Mouse (Mus musculus): ENCODE data around the gene Ip6k3.

DNA sequence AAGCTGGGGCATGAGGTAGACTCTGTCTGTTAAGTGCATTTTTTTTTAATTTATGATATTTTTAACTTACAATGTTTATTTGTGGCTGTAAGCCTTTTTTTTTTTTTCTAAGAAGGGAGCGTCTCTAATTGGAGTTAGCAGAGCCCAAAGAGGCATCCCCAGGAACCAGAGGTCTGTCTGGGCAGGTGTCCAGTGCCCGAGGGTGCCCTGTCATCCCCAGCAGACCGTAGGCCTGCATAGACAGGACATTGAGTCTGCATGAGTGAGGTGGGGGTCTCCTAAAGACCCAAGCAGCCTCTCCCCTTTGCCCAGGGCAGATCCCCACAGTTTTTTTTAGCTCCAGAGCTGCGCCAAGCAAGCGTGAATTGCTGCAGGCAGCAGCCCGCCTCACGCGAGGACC is 11.8 kb downstream of the Ip6k3 start:
- TF ChIP-seq CTCF (IDR thresholded peaks at IDR 0.05; ENCODE audit: borderline replicate concordance, insufficient read depth, low read length) (no peak), POLR2A (IDR thresholded peaks at IDR 0.05; ENCODE audit: low read depth, low read length) (no peak)
